Mouse (Mus musculus) left cerebral cortex, postnatal 36 days (tissue): ENCODE measurements around the gene Pex5. TPM values are rescaled to one million over a fixed set of nuclear protein-coding genes. Genes with fewer than 3 reads are reported as not detected.
"Not testable (repeated sequence)": the region's sequence is repeated elsewhere in the genome, so short reads cannot be mapped to it uniquely, and the experiment has no call there.

Experiments used
- DNase-seq, 2 experiments: peaks; one replicate each; pipeline ENCODE4 v3.0.0; 2021 to 2022; ENCODE audit warnings: low spot score in 2 of 2, mixed read lengths in 1 of 2
- intact Hi-C: fragments of 180-260 bp; cut with DNase I; formaldehyde crosslinking; loops from one replicate; pipeline ENCODE4 v1.15.1; 2025
- total RNA-seq, 2 experiments: library from RNA; stranded (reverse); gene quantifications; 2 replicates each; pipeline ENCODE4 v1.2.3; 2021

Gene Pex5
- total RNA-seq, 2 experiments from 2014 or later = 60.9 to 67.5 TPM

DNA sequence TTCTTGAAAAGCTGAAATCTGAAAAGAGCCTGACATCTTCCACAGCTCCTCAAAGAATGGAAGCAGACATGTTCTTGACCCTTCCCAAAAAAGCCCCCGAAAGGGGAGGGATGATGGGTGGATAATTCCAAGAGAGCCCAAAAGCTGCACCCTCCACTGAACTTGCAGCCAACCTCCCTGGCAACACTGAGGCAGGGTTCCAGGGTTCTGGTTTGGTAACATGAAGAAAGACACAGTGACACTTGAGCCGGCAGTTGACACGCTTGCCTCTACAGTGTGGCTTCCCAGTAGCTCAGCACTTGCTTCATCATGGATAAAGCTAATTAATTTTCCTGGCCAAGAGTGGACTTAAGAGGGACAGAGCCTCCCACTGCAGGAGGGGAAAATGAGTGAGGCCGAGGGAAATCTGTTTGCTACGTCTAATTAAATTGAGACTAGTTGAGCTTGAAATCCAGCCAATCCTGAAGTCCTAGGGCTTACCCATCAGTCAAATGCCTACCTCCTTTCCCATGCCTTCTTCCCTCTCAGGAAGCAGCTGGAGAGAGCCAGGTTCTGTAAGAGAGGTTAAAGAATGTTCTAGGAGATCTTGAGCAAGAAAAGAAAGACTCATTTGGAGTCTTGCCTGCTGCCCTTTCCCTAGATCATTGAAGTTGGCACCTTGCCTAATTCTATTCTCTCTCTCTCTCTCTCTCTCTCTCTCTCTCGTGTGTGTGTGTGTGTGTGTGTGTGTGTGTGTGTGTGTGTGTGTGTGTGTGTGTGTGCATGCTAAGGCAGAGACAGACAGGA is 13.1 kb upstream of the Pex5 start:
- intact Hi-C loops = no loop called here

GRCm38 (mm10) chr6:124427289-124427688 is 12.4 kb upstream of the Pex5 start:
- intact Hi-C loops = no loop called here
- no peak for DNase-seq

More for the DNA sequence above, 13.1 kb upstream of the Pex5 start:
- DNase-seq = no peak

DNA sequence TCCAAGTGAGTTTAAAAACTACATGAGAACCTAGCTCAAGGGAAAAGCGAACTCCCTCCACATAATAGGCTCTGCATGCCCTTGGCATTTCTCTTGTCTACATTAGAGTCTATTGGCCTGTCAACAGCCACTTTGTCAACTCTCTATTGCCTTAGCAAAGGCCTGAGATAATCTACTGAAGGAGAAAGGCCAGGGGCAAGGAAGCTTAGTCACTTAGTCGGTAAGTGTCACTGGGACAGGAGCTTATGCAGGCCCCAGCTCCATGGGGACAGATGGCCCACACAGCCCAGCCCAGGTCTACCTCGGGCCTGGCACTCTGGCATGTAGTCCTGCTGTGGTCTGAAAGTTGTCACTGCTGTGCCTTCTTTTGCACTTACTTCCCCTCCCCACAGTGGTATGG is 11.7 kb upstream of the Pex5 start:
- intact Hi-C loops = no loop called here

GRCm38 (mm10) chr6:124425523-124425922 is 10.7 kb upstream of the Pex5 start:
- intact Hi-C loops = no loop called here
- DNase-seq = no peak

More for the DNA sequence above, 11.7 kb upstream of the Pex5 start:
- no peak for DNase-seq

- intact Hi-C loops, DNase-seq: not testable (repeated sequence)
These were observed 10.2 kb upstream of the Pex5 start for GRCm38 (mm10) chr6:124425042-124425441.

DNA sequence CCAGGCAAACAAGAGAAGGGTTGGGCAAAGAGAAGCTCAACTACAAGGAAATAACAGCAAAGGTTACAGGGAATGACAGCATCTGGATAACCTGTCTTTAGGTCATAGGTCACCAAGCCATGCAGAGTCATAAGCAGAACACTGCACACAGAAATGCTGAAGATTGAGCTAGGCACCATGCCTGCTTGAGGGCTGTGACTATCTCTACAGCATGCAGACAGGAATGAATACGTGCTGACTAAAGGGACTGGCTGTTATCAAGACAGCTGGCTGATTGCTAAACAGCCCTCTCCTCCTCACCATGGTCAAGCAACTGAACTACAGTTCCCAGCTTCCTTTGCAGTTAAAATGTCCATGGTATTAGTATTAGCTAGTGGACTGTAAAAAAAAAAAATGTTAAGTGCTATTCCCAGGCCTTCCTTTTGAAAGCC is 9.2 kb upstream of the Pex5 start:
- intact Hi-C loops = no loop called here
- DNase-seq = no peak

GRCm38 (mm10) chr6:124418686-124419085 is 3.8 kb upstream of the Pex5 start:
- intact Hi-C loops = loop anchor here (5.0 kb wide), 1 partner anchor 44 kb away; the partner anchor contains the start of gene Clstn3

DNA sequence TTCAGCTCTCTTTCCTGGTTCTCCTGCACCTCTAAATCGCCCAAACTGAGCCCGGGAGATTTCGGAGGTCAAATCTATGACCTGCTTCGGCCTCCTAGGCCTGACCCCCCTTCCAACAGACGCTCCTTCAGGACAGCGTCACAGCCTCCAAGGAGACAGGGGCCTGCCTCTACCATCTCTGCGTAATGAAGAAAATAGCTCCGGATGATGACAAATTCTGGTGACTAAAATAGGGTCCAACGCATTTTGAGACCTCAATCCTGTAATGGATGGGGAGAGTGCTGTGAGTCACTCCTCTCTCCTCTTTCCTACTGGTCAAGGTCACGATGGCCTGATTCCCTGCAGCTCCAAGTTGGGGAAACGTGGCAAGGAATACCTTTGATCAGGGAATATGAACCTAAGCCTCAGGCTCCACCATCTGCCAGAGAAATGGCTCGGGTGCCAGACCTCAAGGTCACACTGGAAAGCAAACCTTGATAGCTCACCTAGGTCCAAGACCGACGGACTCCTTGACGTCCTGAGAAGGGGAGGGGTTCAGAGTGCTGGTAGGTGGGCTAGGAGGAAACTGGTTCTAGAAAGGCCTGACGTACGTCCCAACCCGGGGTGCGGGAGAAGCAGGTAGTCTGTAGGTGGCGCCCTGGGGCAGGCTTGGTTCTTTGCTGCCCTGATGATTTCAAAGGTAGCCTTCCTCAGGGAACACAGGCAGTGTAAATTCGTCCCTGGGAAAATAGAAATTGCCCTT is 651 bp upstream of the Pex5 start:
- DNase-seq = peak; percentile 85 to 86
- intact Hi-C loops = loop anchor here (1.0 to 5.0 kb wide), 2 partner anchors 34 to 47 kb away; partner anchors contain the start of gene Clstn3

More at GRCm38 (mm10) chr6:124418686-124419085, 3.8 kb upstream of the Pex5 start:
- DNase-seq = no peak

GRCm38 (mm10) chr6:124414150-124414926 is 529 bp downstream of the Pex5 start:
- intact Hi-C loops = no loop called here

DNA sequence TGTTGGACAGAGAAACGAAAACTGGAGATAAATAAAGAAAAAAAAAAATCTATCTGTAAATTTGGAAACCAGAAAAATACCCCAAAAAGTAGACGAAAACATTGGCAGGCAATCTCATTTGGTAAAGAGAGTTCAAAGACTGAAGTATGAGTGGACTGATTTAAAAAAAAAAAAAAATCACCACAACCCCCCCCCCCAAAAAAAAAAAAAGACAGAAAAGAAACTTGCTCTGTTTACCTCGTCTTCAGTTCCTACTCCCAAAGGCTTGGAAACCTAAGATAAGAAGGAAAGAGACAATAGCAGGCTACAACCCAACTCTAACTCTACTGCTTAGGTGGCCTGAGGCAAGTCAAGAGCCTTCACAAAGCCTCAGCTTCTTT is 1.1 kb downstream of the Pex5 start:
- intact Hi-C loops = no loop called here
- no peak for DNase-seq

More at GRCm38 (mm10) chr6:124414150-124414926, 529 bp downstream of the Pex5 start:
- DNase-seq = peak; percentile 59 to 62

GRCm38 (mm10) chr6:124408355-124408754 is 6.5 kb downstream of the Pex5 start:
- intact Hi-C loops = no loop called here
- no peak for DNase-seq

- intact Hi-C loops = no loop called here
- DNase-seq = no peak
These were observed 7.7 kb downstream of the Pex5 start for GRCm38 (mm10) chr6:124407180-124407579.

DNA sequence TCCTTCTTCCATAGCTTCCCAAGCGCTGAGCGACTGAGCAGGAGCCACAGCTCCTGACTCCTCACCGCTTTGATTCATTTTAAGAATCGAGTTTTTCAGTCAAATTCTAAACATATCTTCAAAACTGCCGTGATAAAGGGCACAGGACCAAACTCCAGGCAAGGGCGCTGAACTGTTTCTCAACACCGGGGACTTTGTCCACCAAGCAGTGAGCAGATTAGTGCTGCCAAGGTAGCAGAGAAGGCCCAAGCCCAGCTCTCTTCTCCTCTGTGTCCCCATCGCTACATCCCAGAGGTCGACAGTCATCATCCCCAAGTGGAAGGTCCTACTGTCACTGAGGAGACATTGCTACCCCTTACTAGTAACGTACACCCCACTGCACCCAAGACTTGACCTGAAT is 8.5 kb downstream of the Pex5 start:
- intact Hi-C loops = no loop called here
- DNase-seq = no peak

DNA sequence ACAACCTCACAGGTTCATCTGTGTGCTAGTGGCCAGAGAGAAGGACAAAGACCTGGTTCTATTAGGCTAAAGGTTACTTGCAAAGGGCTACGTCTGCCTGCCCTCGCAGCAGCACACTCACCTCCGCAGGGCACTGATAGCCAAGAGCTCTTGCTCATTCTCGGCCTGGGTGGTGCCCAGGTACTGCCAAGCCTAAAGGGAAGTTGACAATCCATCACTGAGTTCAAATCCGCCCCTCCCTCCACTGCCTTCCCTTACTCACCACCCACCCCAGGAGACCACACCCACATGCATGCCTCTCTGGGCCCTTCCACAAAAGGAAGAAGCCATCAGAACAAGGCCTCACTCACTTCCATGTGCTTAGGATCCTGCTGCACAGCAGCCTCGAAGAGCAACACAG is 15.1 kb downstream of the Pex5 start:
- intact Hi-C loops = no loop called here
- DNase-seq = no peak

DNA sequence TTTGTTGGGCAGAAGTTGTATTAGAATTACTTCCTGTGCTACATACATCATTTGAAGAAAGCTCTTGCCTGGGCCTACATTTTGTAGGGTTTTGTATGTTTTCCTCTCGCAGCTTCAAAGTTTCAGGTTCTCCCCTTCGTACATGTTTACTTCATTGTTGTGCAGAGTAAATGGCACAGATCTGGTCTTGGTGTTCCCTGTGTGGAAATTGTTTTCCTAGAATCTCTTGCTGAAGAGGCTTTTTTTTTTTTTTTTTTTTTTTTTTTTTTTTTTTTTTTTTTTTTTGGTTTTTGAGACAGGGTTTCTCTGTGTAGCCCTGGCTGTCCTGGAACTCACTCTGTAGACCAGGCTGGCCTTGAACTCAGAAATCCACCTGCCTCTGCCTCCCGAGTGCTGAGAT is 19.9 kb downstream of the Pex5 start:
- intact Hi-C loops, DNase-seq: not testable (repeated sequence)

GRCm38 (mm10) chr6:124380142-124380541 is 34.7 kb downstream of the Pex5 start:
- intact Hi-C loops = loop anchor here (10.0 kb wide), 1 partner anchor 1495 kb away; no protein-coding TSS in a partner anchor
- no peak for DNase-seq

DNA sequence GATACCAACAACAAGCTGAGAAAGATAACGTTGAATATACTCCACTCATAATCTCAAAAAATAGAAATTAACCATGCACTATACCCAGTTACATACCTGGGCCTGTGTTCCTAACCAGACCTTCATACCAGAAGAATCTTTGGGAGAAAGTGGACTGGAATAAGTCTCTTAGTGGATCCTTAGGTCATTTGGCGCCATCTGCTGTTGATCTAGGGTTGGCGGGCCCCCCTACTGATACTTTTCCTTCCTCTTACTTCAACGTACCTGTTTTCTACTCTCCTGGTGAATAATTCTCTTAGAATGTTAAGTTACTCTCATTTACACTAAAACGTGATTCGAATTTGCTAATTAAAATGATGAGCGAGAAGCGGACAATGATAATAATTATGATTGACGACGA is 35.5 kb downstream of the Pex5 start:
- DNase-seq = peak; percentile 42 to 44
- intact Hi-C loops = loop anchor here (1.0 to 2.0 kb wide), 2 partner anchors 117 to 451 kb away; no protein-coding TSS in a partner anchor

DNA sequence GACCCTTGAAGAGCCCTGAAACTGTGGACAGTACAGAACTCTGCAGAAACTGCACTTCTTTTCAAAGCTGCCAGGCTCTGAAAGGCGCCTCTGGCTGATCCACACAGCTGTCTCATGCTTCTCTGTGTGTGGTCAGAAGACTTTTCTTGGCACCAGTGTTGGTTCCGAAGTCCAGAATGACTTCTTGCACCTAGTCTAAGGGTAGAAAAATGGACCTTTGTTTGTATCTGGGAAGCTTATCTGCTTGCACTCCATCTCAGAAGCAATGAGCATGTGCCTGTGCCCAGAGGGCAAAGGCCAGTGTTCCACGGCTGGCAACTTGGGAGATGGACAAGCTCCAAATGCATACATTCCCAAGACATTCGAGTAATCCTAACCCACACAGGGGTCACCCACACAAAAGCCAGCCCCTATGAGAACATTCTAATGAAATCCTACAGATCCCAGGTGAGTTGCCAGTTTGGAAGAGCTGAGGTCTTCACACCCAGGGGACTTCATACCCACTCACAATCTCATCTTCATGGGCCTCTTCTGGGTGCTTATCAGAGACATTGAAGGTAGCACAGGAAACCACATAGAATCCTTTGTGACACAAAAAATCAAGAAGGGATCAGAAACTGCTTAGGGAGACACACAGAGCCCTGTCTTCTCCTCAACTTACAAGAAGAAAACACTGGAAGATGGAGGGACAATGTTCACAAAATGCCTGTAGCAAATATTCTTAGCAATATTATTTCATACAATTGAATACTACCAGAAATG is 37.2 kb downstream of the Pex5 start:
- intact Hi-C loops = loop anchor here (2.0 kb wide), 1 partner anchor 449 kb away; no protein-coding TSS in a partner anchor
- no peak for DNase-seq

DNA sequence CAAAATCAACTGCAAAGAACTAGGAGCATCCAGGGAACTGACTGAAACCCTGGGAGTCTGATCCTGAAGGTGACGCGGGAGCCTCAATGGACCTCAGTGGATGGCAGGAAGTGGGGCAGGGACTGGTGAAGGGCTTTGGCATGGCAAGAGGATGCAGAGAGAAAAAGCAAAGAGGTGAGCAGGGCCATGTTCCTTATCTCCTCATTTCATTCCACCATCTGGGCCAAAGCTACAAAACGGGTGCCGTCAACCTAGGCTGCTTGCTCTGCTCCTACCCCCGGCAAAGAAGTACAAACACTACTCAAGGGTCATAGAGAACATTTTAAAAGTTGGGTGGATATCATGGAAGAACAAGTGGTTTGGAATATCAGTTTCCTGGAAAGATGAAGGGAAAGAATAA is 38.6 kb downstream of the Pex5 start:
- DNase-seq = no peak
- intact Hi-C loops = no loop called here
